Mouse (Mus musculus) intestine, embryonic 14.5 days (tissue): ENCODE results near the gene Fbxo6. TPM values are rescaled to one million over a fixed set of nuclear protein-coding genes. Genes with fewer than 3 reads are reported as not detected.

Experiments used
- ATAC-seq: fragments of 200-750 bp; cut with Nextera tagmentation; replicated peaks from 2 replicates; pipeline ENCODE4 v1.8.0; 2017; ENCODE audit warnings: low read depth, moderate number of reproducible peaks, moderate TSS enrichment, moderate library complexity; ENCODE audit not compliant: low FRiP score, low TSS enrichment
- DNase-seq: peaks from one replicate; pipeline ENCODE4 v3.0.0-alpha.2; 2018; ENCODE audit warnings: low spot score
- H3K27ac ChIP-seq: fragments of 300-500 bp; sonication (generic); 2 replicates; pipeline ENCODE4 v1.5.1; 2014; ENCODE audit warnings: low read depth, mild to moderate bottlenecking, control low read depth
- H3K27me3 ChIP-seq: fragments of 300-500 bp; sonication (generic); replicated peaks from 2 replicates; pipeline ENCODE4 v1.6.1; 2014; ENCODE audit warnings: low read length, control low read depth; ENCODE audit not compliant: control insufficient read depth, insufficient read depth
- H3K36me3 ChIP-seq: fragments of 300-500 bp; sonication (generic); 2 replicates; pipeline ENCODE4 v1.6.1; 2014; ENCODE audit warnings: low read length, control low read depth; ENCODE audit not compliant: control insufficient read depth, insufficient read depth
- H3K4me1 ChIP-seq: fragments of 300-500 bp; sonication (generic); replicated peaks from 2 replicates; pipeline ENCODE4 v1.6.1; 2014; ENCODE audit warnings: low read length, control low read depth, mixed read lengths; ENCODE audit not compliant: control insufficient read depth, insufficient read depth
- H3K4me2 ChIP-seq: fragments of 300-500 bp; sonication (generic); 2 replicates; pipeline ENCODE4 v1.6.1; 2014; ENCODE audit warnings: low read length
- H3K4me3 ChIP-seq: fragments of 300-500 bp; sonication (generic); 2 replicates; pipeline ENCODE4 v1.5.1; 2014; ENCODE audit warnings: low read depth, low read length, control low read depth, mixed read lengths
- H3K9ac ChIP-seq: fragments of 300-500 bp; sonication (generic); 2 replicates; pipeline ENCODE4 v1.6.1; 2014; ENCODE audit warnings: mild to moderate bottlenecking, low read length
- H3K9me3 ChIP-seq: fragments of 300-500 bp; sonication (generic); 2 replicates; pipeline ENCODE4 v1.6.1; 2016; ENCODE audit warnings: low read length, control low read depth; ENCODE audit not compliant: control insufficient read depth
- WGBS: fragments of 180-500 bp; shearing (Covaris S2); extraction: QIAGEN DNeasy Blood & Tissue Kit; methylation state at CpG from one replicate; pipeline ENCODE4 v1.1.7; 2014; 5-methylcytosine and 5-hydroxymethylcytosine counted together
- microRNA-seq: library from miRNA; unstranded; fragments of <30 nt; microRNA quantifications from one replicate; pipeline ENCODE4, GENCODE M21; 2016
- polyA plus RNA-seq: library from polyadenylated mRNA; unstranded; fragments of >200 nt; fragmentation: Nextera tagmentation; extraction: Ambion mirVana; gene quantifications from 2 replicates; pipeline ENCODE4 v1.2.1, GENCODE M21; 2014

Fbxo6 gene
- polyA plus RNA-seq, 1 experiment from 2014 or later, result 12.6 TPM

GRCm38 (mm10) chr4:148097936-148098335 is 54.0 kb downstream of the Fbxo6 start:
- no peak for ATAC-seq
- no peak overlapping the region for H3K27ac ChIP-seq
- 85% methylated on average over 2 of the region's 2 CpGs for WGBS

More at GRCm38 (mm10) chr4:148097936-148098335, 54.0 kb downstream of the Fbxo6 start:
- Histone ChIP-seq H3K36me3 (no peaks in the 10 kb centered on the region), H3K4me2 (no peak overlapping the region), H3K4me1 (peaks cover 3% of the 10 kb centered on the region), H3K9ac (no peak overlapping the region), H3K9me3 (no peaks in the 10 kb centered on the region), H3K4me3 (no peak overlapping the region), H3K27me3 (no peaks in the 10 kb centered on the region)
- DNase-seq, result no peak

Small RNA genes lying within 50 kb of the gene (microRNA-seq; reads per million reads assigned to microRNA genes)
- gene Mir7022, result not detected

Other genes starting within 250 kb of the Fbxo6 start
- gene Mfn2, start 247.4 kb downstream of the Fbxo6 start, polyA plus RNA-seq, result 31.6 and 33.3 TPM in 2 replicates
- gene Plod1, start 215.4 kb downstream of the Fbxo6 start, polyA plus RNA-seq, result 40.9 and 44.1 TPM in 2 replicates
- 19.9 and 21.3 TPM in 2 replicates for gene 2510039O18Rik, start 211.2 kb downstream of the Fbxo6 start, polyA plus RNA-seq
- 0.40 TPM in 1 of 2 replicates, not detected in the other for gene Nppb, start 166.4 kb downstream of the Fbxo6 start, polyA plus RNA-seq
- 0.28 and 0.56 TPM in 2 replicates for gene Nppa, start 151.4 kb downstream of the Fbxo6 start, polyA plus RNA-seq
- gene Clcn6, start 113.3 kb downstream of the Fbxo6 start, polyA plus RNA-seq, result 5.2 and 5.3 TPM in 2 replicates
- gene Mthfr, start 113.1 kb downstream of the Fbxo6 start, polyA plus RNA-seq, result 17.8 and 18.4 TPM in 2 replicates
- 15.9 and 16.4 TPM in 2 replicates for gene Agtrap, start 64.1 kb downstream of the Fbxo6 start, polyA plus RNA-seq
- 47.5 and 48.1 TPM in 2 replicates for gene Mad2l2, start 21.8 kb downstream of the Fbxo6 start, polyA plus RNA-seq
- 0.19 and 0.34 TPM in 2 replicates for gene Draxin, start 21.4 kb downstream of the Fbxo6 start, polyA plus RNA-seq
- gene Fbxo44, start 8.3 kb upstream of the Fbxo6 start, polyA plus RNA-seq, result 13.3 and 14.2 TPM in 2 replicates
- 0.50 and 0.65 TPM in 2 replicates for gene Fbxo2, start 8.5 kb upstream of the Fbxo6 start, polyA plus RNA-seq
- gene Disp3, start 135.8 kb upstream of the Fbxo6 start, polyA plus RNA-seq, result 0.18 and 0.23 TPM in 2 replicates